Mouse (Mus musculus): ENCODE results near the gene D630003M21Rik. TPM values are rescaled to one million over a fixed set of nuclear protein-coding genes. Genes with fewer than 3 reads are reported as not detected.

D630003M21Rik gene
- polyA plus RNA-seq, 1 experiment from 2014 or later: 0.67 TPM

DNA sequence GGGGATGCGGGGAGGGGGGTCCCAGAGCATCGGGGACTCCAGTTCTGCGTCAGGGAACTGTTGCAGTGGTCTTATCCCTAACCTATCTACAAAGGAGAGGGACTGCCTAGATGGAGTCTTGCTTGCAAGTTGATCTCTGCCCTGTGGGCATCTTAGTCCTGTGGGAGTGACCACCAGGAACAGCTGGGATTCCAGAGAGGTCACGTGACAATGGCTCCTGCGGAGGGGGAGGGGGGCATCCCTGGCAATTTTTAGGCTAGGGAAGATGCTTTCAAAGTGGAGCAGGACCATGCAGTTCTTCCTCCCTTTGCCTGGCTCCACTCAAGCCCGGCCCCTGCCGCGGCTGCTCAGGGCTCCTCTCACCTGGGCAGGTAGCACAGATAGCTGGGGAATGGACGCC, 19.2 kb downstream of the D630003M21Rik start:
- 46% methylated on average over 9 of the region's 9 CpGs for WGBS (ENCODE audit: insufficient replicate concordance)
- DNase-seq: no peak
- H3K9ac ChIP-seq (replicated peaks): no peak overlapping the region
- H3K4me3 ChIP-seq (ENCODE audit: low read depth, low read length): no peak overlapping the region
- TF ChIP-seq CTCF (IDR thresholded peaks at IDR 0.05; ENCODE audit: low read depth): no peak
- TF ChIP-seq EP300 (IDR thresholded peaks at IDR 0.05; ENCODE audit: low read depth): no peak
- H3K4me1 ChIP-seq (ENCODE audit: insufficient read depth): peaks cover 8% of the 10 kb centered on the region; the same call in 1 of the 2 replicates
- ATAC-seq: no peak
- H3K9me3 ChIP-seq (ENCODE audit: low read length): no peaks in the 10 kb centered on the region
- no peak overlapping the region for H3K27ac ChIP-seq (ENCODE audit: low read depth)
- no peaks in the 10 kb centered on the region for H3K36me3 ChIP-seq (replicated peaks; ENCODE audit: insufficient read depth, low read length)
- no peak overlapping the region for H3K4me2 ChIP-seq (ENCODE audit: low read depth, low read length)
- no peaks in the 10 kb centered on the region; the same call in 1 of the 2 replicates for H3K27me3 ChIP-seq (ENCODE audit: insufficient read depth, low read length)

- Histone ChIP-seq H3K4me1 (ENCODE audit: insufficient read depth) (peaks cover 8% of the 10 kb centered on the region; the same call in 1 of the 2 replicates), H3K27me3 (ENCODE audit: insufficient read depth, low read length) (no peaks in the 10 kb centered on the region; the same call in 1 of the 2 replicates), H3K9me3 (ENCODE audit: low read length) (no peaks in the 10 kb centered on the region), H3K4me3 (ENCODE audit: low read depth, low read length) (no peak overlapping the region), H3K27ac (ENCODE audit: low read depth) (no peak overlapping the region), H3K9ac (replicated peaks) (no peak overlapping the region), H3K36me3 (replicated peaks; ENCODE audit: insufficient read depth, low read length) (no peaks in the 10 kb centered on the region), H3K4me2 (ENCODE audit: low read depth, low read length) (no peak overlapping the region)
- WGBS (ENCODE audit: insufficient replicate concordance): 3% methylated on average over 12 of the region's 12 CpGs
- TF ChIP-seq CTCF (IDR thresholded peaks at IDR 0.05; ENCODE audit: low read depth) (peak; percentile 96), EP300 (IDR thresholded peaks at IDR 0.05; ENCODE audit: low read depth) (no peak)
- peak; percentile 48; the same call in 1 of the 2 replicates for ATAC-seq
- peak; percentile 82 for DNase-seq
Measured at GRCm38 (mm10) chr2:158207848-158208247, 21.2 kb downstream of the D630003M21Rik start.

- Histone ChIP-seq H3K9me3 (ENCODE audit: low read length) (no peaks in the 10 kb centered on the region), H3K4me1 (ENCODE audit: insufficient read depth) (no peaks in the 10 kb centered on the region), H3K27me3 (ENCODE audit: insufficient read depth, low read length) (no peaks in the 10 kb centered on the region), H3K27ac (ENCODE audit: low read depth) (no peak overlapping the region), H3K36me3 (replicated peaks; ENCODE audit: insufficient read depth, low read length) (no peaks in the 10 kb centered on the region), H3K4me3 (ENCODE audit: low read depth, low read length) (no peak overlapping the region), H3K4me2 (ENCODE audit: low read depth, low read length) (no peak overlapping the region), H3K9ac (replicated peaks) (no peak overlapping the region)
- TF ChIP-seq CTCF (IDR thresholded peaks at IDR 0.05; ENCODE audit: low read depth) (peak; percentile 99), EP300 (IDR thresholded peaks at IDR 0.05; ENCODE audit: low read depth) (no peak)
- ATAC-seq (peak; percentile 52; the same call in 1 of the 2 replicates), DNase-seq (peak; percentile 87)
- WGBS (ENCODE audit: insufficient replicate concordance): 9% methylated on average over 7 of the region's 7 CpGs
Measured at GRCm38 (mm10) chr2:158204114-158204513, 24.9 kb downstream of the D630003M21Rik start.

- Histone ChIP-seq H3K4me2 (ENCODE audit: low read depth, low read length) (no peak overlapping the region), H3K4me3 (ENCODE audit: low read depth, low read length) (no peak overlapping the region), H3K27ac (ENCODE audit: low read depth) (no peak overlapping the region), H3K9ac (replicated peaks) (no peak overlapping the region), H3K36me3 (replicated peaks; ENCODE audit: insufficient read depth, low read length) (no peaks in the 10 kb centered on the region), H3K4me1 (ENCODE audit: insufficient read depth) (no peaks in the 10 kb centered on the region), H3K27me3 (ENCODE audit: insufficient read depth, low read length) (no peaks in the 10 kb centered on the region), H3K9me3 (ENCODE audit: low read length) (no peaks in the 10 kb centered on the region)
- DNase-seq (no peak), ATAC-seq (no peak)
- TF ChIP-seq CTCF (IDR thresholded peaks at IDR 0.05; ENCODE audit: low read depth): no peak
- 85% methylated on average over 4 of the region's 4 CpGs for WGBS (ENCODE audit: insufficient replicate concordance)
Measured at GRCm38 (mm10) chr2:158203686-158204085, 25.3 kb downstream of the D630003M21Rik start.

DNA sequence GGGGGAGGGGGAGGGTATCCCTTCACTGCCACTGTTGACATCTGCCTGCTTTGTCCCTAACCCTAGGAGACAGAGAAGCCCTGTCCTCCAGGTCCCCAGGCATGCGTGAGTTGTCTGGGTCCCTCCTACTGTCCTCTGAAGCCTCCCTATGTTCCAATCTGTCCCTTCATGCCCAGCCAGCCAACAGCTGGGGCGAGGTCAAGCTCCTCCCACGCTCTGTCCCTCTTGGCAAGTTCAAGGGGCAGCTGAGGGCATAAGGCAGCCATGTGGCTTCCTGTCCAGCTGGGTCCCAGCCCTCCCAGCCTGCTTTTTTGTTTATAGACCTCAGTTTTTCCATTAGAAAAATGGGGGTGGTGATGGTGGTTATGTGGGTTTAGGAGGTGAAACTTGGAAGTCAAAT, 29.7 kb downstream of the D630003M21Rik start:
- Histone ChIP-seq H3K27ac (ENCODE audit: low read depth) (no peak overlapping the region), H3K27me3 (ENCODE audit: insufficient read depth, low read length) (no peaks in the 10 kb centered on the region), H3K4me3 (ENCODE audit: low read depth, low read length) (no peak overlapping the region), H3K4me1 (ENCODE audit: insufficient read depth) (no peaks in the 10 kb centered on the region), H3K9ac (replicated peaks) (no peak overlapping the region), H3K36me3 (replicated peaks; ENCODE audit: insufficient read depth, low read length) (no peaks in the 10 kb centered on the region), H3K4me2 (ENCODE audit: low read depth, low read length) (no peak overlapping the region), H3K9me3 (ENCODE audit: low read length) (no peaks in the 10 kb centered on the region)
- DNase-seq (peak; percentile 47), ATAC-seq (peak; percentile 81)
- 46% methylated on average over 3 of the region's 3 CpGs for WGBS (ENCODE audit: insufficient replicate concordance)
- TF ChIP-seq EP300 (IDR thresholded peaks at IDR 0.05; ENCODE audit: low read depth) (no peak), CTCF (IDR thresholded peaks at IDR 0.05; ENCODE audit: low read depth) (no peak)

- ATAC-seq (no peak), DNase-seq (no peak)
- H3K4me3 ChIP-seq (ENCODE audit: low read depth, low read length): no peak overlapping the region
- H3K9ac ChIP-seq (replicated peaks): no peak overlapping the region
- no peaks in the 10 kb centered on the region for H3K27me3 ChIP-seq (ENCODE audit: insufficient read depth, low read length)
- H3K4me1 ChIP-seq (ENCODE audit: insufficient read depth): no peaks in the 10 kb centered on the region
- no peak overlapping the region for H3K4me2 ChIP-seq (ENCODE audit: low read depth, low read length)
- no peak for TF ChIP-seq EP300 (IDR thresholded peaks at IDR 0.05; ENCODE audit: low read depth)
- TF ChIP-seq CTCF (IDR thresholded peaks at IDR 0.05; ENCODE audit: low read depth): no peak
- H3K27ac ChIP-seq (ENCODE audit: low read depth): no peak overlapping the region
- 82% methylated on average over 6 of the region's 6 CpGs for WGBS (ENCODE audit: insufficient replicate concordance)
- no peaks in the 10 kb centered on the region for H3K36me3 ChIP-seq (replicated peaks; ENCODE audit: insufficient read depth, low read length)
- no peaks in the 10 kb centered on the region for H3K9me3 ChIP-seq (ENCODE audit: low read length)
Measured at GRCm38 (mm10) chr2:158198861-158199260, 30.2 kb downstream of the D630003M21Rik start.

DNA sequence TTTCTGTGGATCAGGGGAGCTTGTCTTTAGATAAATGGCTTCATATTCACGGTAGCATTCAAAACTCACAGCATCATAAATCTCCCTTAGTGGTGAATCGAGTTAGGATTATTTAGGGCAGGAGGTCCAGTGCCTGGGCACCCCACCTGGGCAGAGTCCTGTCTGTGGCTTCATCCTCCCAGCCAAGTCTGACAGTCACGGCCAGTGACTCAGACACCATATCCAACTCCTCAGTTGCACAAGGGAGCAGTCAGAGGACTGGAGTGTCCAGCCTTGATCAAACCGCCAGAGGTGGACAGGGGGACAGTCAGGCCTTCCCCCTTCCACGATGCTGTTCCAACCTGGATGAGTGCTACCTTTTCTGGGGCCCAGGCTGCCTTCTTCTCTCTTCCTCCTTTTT, 31.1 kb downstream of the D630003M21Rik start:
- H3K27me3 ChIP-seq (ENCODE audit: insufficient read depth, low read length): no peaks in the 10 kb centered on the region
- no peak overlapping the region for H3K9ac ChIP-seq (replicated peaks)
- no peak overlapping the region for H3K4me2 ChIP-seq (ENCODE audit: low read depth, low read length)
- 81% methylated on average over 5 of the region's 5 CpGs for WGBS (ENCODE audit: insufficient replicate concordance)
- no peaks in the 10 kb centered on the region for H3K36me3 ChIP-seq (replicated peaks; ENCODE audit: insufficient read depth, low read length)
- H3K4me3 ChIP-seq (ENCODE audit: low read depth, low read length): no peak overlapping the region
- H3K4me1 ChIP-seq (ENCODE audit: insufficient read depth): no peaks in the 10 kb centered on the region
- DNase-seq: no peak
- ATAC-seq: no peak
- H3K9me3 ChIP-seq (ENCODE audit: low read length): no peaks in the 10 kb centered on the region
- no peak overlapping the region for H3K27ac ChIP-seq (ENCODE audit: low read depth)
- TF ChIP-seq EP300 (IDR thresholded peaks at IDR 0.05; ENCODE audit: low read depth) (no peak), CTCF (IDR thresholded peaks at IDR 0.05; ENCODE audit: low read depth) (no peak)
